Mouse (Mus musculus) retina, adult 2 months (tissue): ENCODE measurements around the gene Mt1.
A peak's percentile ranks its signal among the peaks of the same experiment; 100 is the strongest.

Source experiments
- DNase-seq: peaks from one replicate; pipeline ENCODE4 v3.0.0-alpha.2; 2012; ENCODE audit warnings: low read depth, low spot score

The Mt1 gene

GRCm38 (mm10) chr8:94172809-94173732 is 5.8 kb upstream of the Mt1 start:
- DNase-seq: no peak

- DNase-seq: no peak
These were observed 5.0 kb upstream of the Mt1 start for GRCm38 (mm10) chr8:94173848-94174403.

GRCm38 (mm10) chr8:94174619-94175213 is 4.2 kb upstream of the Mt1 start:
- DNase-seq: no peak

- DNase-seq: no peak
These were observed 1.0 kb upstream of the Mt1 start for GRCm38 (mm10) chr8:94177716-94178390.

GRCm38 (mm10) chr8:94179713-94180560 is 1.1 kb downstream of the Mt1 start:
- no peak for DNase-seq

GRCm38 (mm10) chr8:94180561-94180908 is 1.7 kb downstream of the Mt1 start:
- no peak for DNase-seq

GRCm38 (mm10) chr8:94182055-94182929 is 3.4 kb downstream of the Mt1 start:
- DNase-seq: no peak

- DNase-seq: no peak
These were observed 4.2 kb downstream of the Mt1 start for GRCm38 (mm10) chr8:94183117-94183516.

- no peak for DNase-seq
These were observed 5.5 kb downstream of the Mt1 start for GRCm38 (mm10) chr8:94184357-94184843.

- DNase-seq: no peak
These were observed 6.9 kb downstream of the Mt1 start for GRCm38 (mm10) chr8:94185791-94186190.

GRCm38 (mm10) chr8:94186542-94186941 is 7.7 kb downstream of the Mt1 start:
- no peak for DNase-seq

GRCm38 (mm10) chr8:94187290-94188002 is 8.6 kb downstream of the Mt1 start:
- DNase-seq: no peak

- no peak for DNase-seq
These were observed 10.6 kb downstream of the Mt1 start for GRCm38 (mm10) chr8:94189275-94190031.

- no peak for DNase-seq
These were observed 12.3 kb downstream of the Mt1 start for GRCm38 (mm10) chr8:94191101-94191691.

- no peak for DNase-seq
These were observed 14.0 kb downstream of the Mt1 start for GRCm38 (mm10) chr8:94192926-94193325.

- DNase-seq: no peak
These were observed 15.8 kb downstream of the Mt1 start for GRCm38 (mm10) chr8:94194591-94195223.

- peak; percentile 53 for DNase-seq
These were observed 20.5 kb downstream of the Mt1 start for GRCm38 (mm10) chr8:94199202-94199869.
